In the genomic region with DNA sequence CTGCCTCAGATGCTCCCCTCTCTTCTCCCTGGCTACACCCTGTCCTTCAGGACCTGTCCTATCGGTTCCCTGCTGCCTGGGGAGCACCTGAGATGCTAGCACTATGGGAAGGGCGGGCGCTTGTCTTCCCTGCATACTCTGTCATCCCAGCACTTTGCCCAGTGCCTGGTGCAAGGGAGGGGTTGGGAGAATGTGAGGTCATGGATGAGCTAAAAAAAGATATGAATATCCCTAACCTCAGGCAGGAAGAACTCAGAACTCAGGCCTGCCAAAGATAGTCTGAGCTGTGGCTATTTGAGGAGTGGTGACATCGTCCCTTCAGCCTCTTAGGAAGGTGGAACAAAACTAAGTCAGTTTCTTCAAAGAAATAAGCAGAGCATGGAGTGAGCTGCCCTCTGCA, we compare ENCODE assay signal across 11 mouse cellular contexts. TPM values are rescaled to one million over a fixed set of nuclear protein-coding genes. Genes with fewer than 3 reads are reported as not detected.
A peak's percentile ranks its signal among the peaks of the same experiment; 100 is the strongest.
DNase-seq lines count a peak whose midpoint lies in the region; ATAC-seq and TF ChIP-seq lines count a peak whose summit lies in the region.
"Had no signal": no experiment of that assay in that cellular context is flagged by ENCODE, and none has a peak within 500 bp of the region (broad histone marks: within the 10 kb centered on the region; RNA-seq: fewer than 3 reads in every experiment).

No protein-coding gene starts in this region.

- no peak overlapping the region for H3K4me3 ChIP-seq in embryonic fibroblast, embryonic 13.5 days (ENCODE audit: insufficient read depth, low read length)
- H3K4me3 ChIP-seq in heart, embryonic 14.5 days (ENCODE audit: control insufficient read depth in 1 of 2, insufficient read depth in 1 of 2, low read depth in 1 of 2, low read length in 2 of 2) = no peak overlapping the region
- no peak overlapping the region for H3K4me3 ChIP-seq in midbrain, embryonic 15.5 days
- H3K4me3 ChIP-seq: embryonic facial prominence, embryonic 12.5 days; hindbrain, embryonic 15.5 days; liver, embryonic 15.5 days had no signal

- peak overlapping the region; percentile 72 for H3K27ac ChIP-seq in embryonic fibroblast, embryonic 13.5 days (ENCODE audit: insufficient read depth, low read length)
- peak overlapping the region; percentile 92 to 94 for H3K27ac ChIP-seq in heart, embryonic 14.5 days (replicated peaks in 1 of 2; ENCODE audit: control insufficient read depth in 1 of 2, insufficient read depth in 1 of 2, low read depth in 2 of 2, low read length in 2 of 2)
- peak overlapping the region; percentile 79 for H3K27ac ChIP-seq in midbrain, embryonic 15.5 days
- H3K27ac ChIP-seq: embryonic facial prominence, embryonic 12.5 days; liver, embryonic 15.5 days had no signal

- H3K4me2 ChIP-seq in heart, embryonic 14.5 days (ENCODE audit: low read length) = peak overlapping the region; percentile 34; the same call in 1 of the 2 replicates
- H3K4me2 ChIP-seq in midbrain, embryonic 15.5 days = no peak overlapping the region
- H3K4me2 ChIP-seq: embryonic facial prominence, embryonic 12.5 days; liver, embryonic 15.5 days had no signal

- H3K27me3 ChIP-seq in heart, embryonic 14.5 days (ENCODE audit: control insufficient read depth, insufficient read depth, low read length) = no peaks in the 10 kb centered on the region
- no peaks in the 10 kb centered on the region for H3K27me3 ChIP-seq in midbrain, embryonic 15.5 days (replicated peaks)
- H3K27me3 ChIP-seq: hindbrain, embryonic 15.5 days had no signal

- DNase-seq in lung, postnatal 10 days = peak; percentile 62
- no peak for DNase-seq in lung, postnatal 4 days
- no peak for DNase-seq in natural killer cell, adult 2 months (ENCODE audit: low spot score in 2 of 2)
- no peak for DNase-seq in kidney, adult 9 months
- no peak for DNase-seq in ovary, postnatal 10 days (ENCODE audit: low spot score)

- no peaks in the 10 kb centered on the region for H3K36me3 ChIP-seq in heart, embryonic 14.5 days (ENCODE audit: control insufficient read depth, insufficient read depth, low read length)
- no peaks in the 10 kb centered on the region for H3K36me3 ChIP-seq in midbrain, embryonic 15.5 days (replicated peaks)
- H3K36me3 ChIP-seq: embryonic facial prominence, embryonic 12.5 days; hindbrain, embryonic 15.5 days; liver, embryonic 15.5 days had no signal

- TF ChIP-seq CTCF in embryonic fibroblast, embryonic 13.5 days (IDR thresholded peaks at IDR 0.05; ENCODE audit: borderline replicate concordance, insufficient read depth, low read length) = no peak

- TF ChIP-seq POLR2A in embryonic fibroblast, embryonic 13.5 days (IDR thresholded peaks at IDR 0.05; ENCODE audit: low read depth, low read length) = no peak

- no peaks in the 10 kb centered on the region for H3K9me3 ChIP-seq in heart, embryonic 14.5 days (ENCODE audit: control insufficient read depth, low read length)
- no peaks in the 10 kb centered on the region for H3K9me3 ChIP-seq in midbrain, embryonic 15.5 days
- H3K9me3 ChIP-seq: embryonic facial prominence, embryonic 12.5 days; hindbrain, embryonic 15.5 days; liver, embryonic 15.5 days had no signal

- peaks cover 16% of the 10 kb centered on the region for H3K4me1 ChIP-seq in embryonic fibroblast, embryonic 13.5 days (ENCODE audit: control insufficient read depth, insufficient read depth, low read length)
- H3K4me1 ChIP-seq in heart, embryonic 14.5 days (ENCODE audit: control insufficient read depth in 2 of 2, insufficient read depth in 2 of 2, low read length in 2 of 2) = peaks cover 47 to 52% of the 10 kb centered on the region in 2 experiments
- H3K4me1 ChIP-seq in midbrain, embryonic 15.5 days = peaks cover 81% of the 10 kb centered on the region
- H3K4me1 ChIP-seq: liver, embryonic 15.5 days had no signal

- WGBS in heart, embryonic 14.5 days = 18% methylated on average over 4 of the region's 4 CpGs
- 61% methylated on average over 4 of the region's 4 CpGs for WGBS in midbrain, embryonic 15.5 days

- peak; percentile 73 for ATAC-seq in heart, embryonic 14.5 days (ENCODE audit: insufficient number of reproducible peaks, insufficient read depth, low FRiP score, low read depth)
- ATAC-seq in midbrain, embryonic 15.5 days (replicated peaks) = no peak

- peak overlapping the region; percentile 62 for H3K9ac ChIP-seq in heart, embryonic 14.5 days (ENCODE audit: low read length)
- no peak overlapping the region for H3K9ac ChIP-seq in midbrain, embryonic 15.5 days
- H3K9ac ChIP-seq: embryonic facial prominence, embryonic 12.5 days; hindbrain, embryonic 15.5 days; liver, embryonic 15.5 days had no signal

RNA-seq across cellular contexts. Expression of gene Tpra1, which starts 39.6 kb away (rescaled TPM):
- polyA plus RNA-seq in embryonic fibroblast, embryonic 13.5 days (2011; ENCODE audit: insufficient read length, low read depth, missing spikeins) = 29.2 and 31.0 TPM in 2 replicates
- polyA plus RNA-seq in heart, embryonic 14.5 days (2014; fragmentation: Nextera tagmentation; extraction: Ambion mirVana) = 36.8 and 39.5 TPM in 2 replicates
- polyA plus RNA-seq in midbrain, embryonic 15.5 days (2015; fragmentation: Nextera tagmentation; extraction: Ambion mirVana) = 102 and 103 TPM in 2 replicates

RNA-seq across cellular contexts. Expression of gene Mcm2, which starts 43.0 kb away (rescaled TPM):
- 31.6 and 42.3 TPM in 2 replicates for polyA plus RNA-seq in embryonic fibroblast, embryonic 13.5 days (2011; ENCODE audit: insufficient read length, low read depth, missing spikeins)
- 79.2 and 83.9 TPM in 2 replicates for polyA plus RNA-seq in heart, embryonic 14.5 days (2014; fragmentation: Nextera tagmentation; extraction: Ambion mirVana)
- polyA plus RNA-seq in midbrain, embryonic 15.5 days (2015; fragmentation: Nextera tagmentation; extraction: Ambion mirVana) = 24.7 and 28.8 TPM in 2 replicates
